Mouse (Mus musculus) heart, postnatal 4 days (tissue): ENCODE data around the gene Usp24. TPM values are rescaled to one million over a fixed set of nuclear protein-coding genes. Genes with fewer than 3 reads are reported as not detected.
"Not testable (repeated sequence)": the region's sequence is repeated elsewhere in the genome, so short reads cannot be mapped to it uniquely, and the experiment has no call there.

Source experiments
- DNase-seq: peaks from one replicate; pipeline ENCODE4 v3.0.0; 2021
- total RNA-seq, 2 experiments: library from RNA; stranded (reverse); gene quantifications; 2 replicates each; pipeline ENCODE4 v1.2.3; 2021

The Usp24 gene
- total RNA-seq, 2 experiments from 2014 or later = 39.2 to 40.3 TPM

- DNase-seq = no peak
Observed at GRCm38 (mm10) chr4:106318976-106319375, 3.0 kb downstream of the Usp24 start.

- DNase-seq = no peak
Observed at GRCm38 (mm10) chr4:106322846-106323245, 6.8 kb downstream of the Usp24 start.

GRCm38 (mm10) chr4:106323318-106323717 is 7.3 kb downstream of the Usp24 start:
- no peak for DNase-seq

- no peak for DNase-seq
Observed at GRCm38 (mm10) chr4:106327436-106327835, 11.4 kb downstream of the Usp24 start.

- DNase-seq = no peak
Observed at GRCm38 (mm10) chr4:106328704-106329103, 12.7 kb downstream of the Usp24 start.

- not testable (repeated sequence) for DNase-seq
Observed at GRCm38 (mm10) chr4:106329171-106329570, 13.2 kb downstream of the Usp24 start.

- no peak for DNase-seq
Observed at GRCm38 (mm10) chr4:106330371-106330819, 14.4 kb downstream of the Usp24 start.

GRCm38 (mm10) chr4:106333071-106333470 is 17.1 kb downstream of the Usp24 start:
- DNase-seq = no peak

- no peak for DNase-seq
Observed at GRCm38 (mm10) chr4:106333584-106333983, 17.6 kb downstream of the Usp24 start.

GRCm38 (mm10) chr4:106335858-106336257 is 19.8 kb downstream of the Usp24 start:
- no peak for DNase-seq

GRCm38 (mm10) chr4:106347664-106348063 is 31.7 kb downstream of the Usp24 start:
- no peak for DNase-seq

GRCm38 (mm10) chr4:106355025-106355424 is 39.0 kb downstream of the Usp24 start:
- not testable (repeated sequence) for DNase-seq

GRCm38 (mm10) chr4:106370013-106370412 is 54.0 kb downstream of the Usp24 start:
- DNase-seq = no peak

GRCm38 (mm10) chr4:106375857-106376256 is 59.8 kb downstream of the Usp24 start:
- DNase-seq = peak; percentile 88

GRCm38 (mm10) chr4:106378839-106379572 is 63.0 kb downstream of the Usp24 start:
- DNase-seq = no peak

- DNase-seq = no peak
Observed at GRCm38 (mm10) chr4:106381131-106381530, 65.1 kb downstream of the Usp24 start.

GRCm38 (mm10) chr4:106389908-106390307 is 73.9 kb downstream of the Usp24 start:
- no peak for DNase-seq

GRCm38 (mm10) chr4:106409621-106410020 is 93.6 kb downstream of the Usp24 start:
- DNase-seq = no peak

GRCm38 (mm10) chr4:106419256-106419655 is 103.2 kb downstream of the Usp24 start:
- DNase-seq = no peak

GRCm38 (mm10) chr4:106419791-106420190 is 103.8 kb downstream of the Usp24 start:
- DNase-seq = no peak

GRCm38 (mm10) chr4:106422597-106422996 is 106.6 kb downstream of the Usp24 start:
- no peak for DNase-seq

- DNase-seq = no peak
Observed at GRCm38 (mm10) chr4:106424560-106424959, 108.5 kb downstream of the Usp24 start.

GRCm38 (mm10) chr4:106426286-106426685 is 110.3 kb downstream of the Usp24 start:
- no peak for DNase-seq

- DNase-seq = no peak
Observed at GRCm38 (mm10) chr4:106428616-106429015, 112.6 kb downstream of the Usp24 start.

GRCm38 (mm10) chr4:106429106-106429505 is 113.1 kb downstream of the Usp24 start:
- no peak for DNase-seq
